Mouse (Mus musculus): ENCODE measurements at regions not wholly inside any gene's neighbourhood (a gene's known extent, or its start where the extent isn't known, plus 50 kb on each side); places are given as distances from the start of the nearest gene placed in this dataset.
"Not testable (repeated sequence)": the region's sequence is repeated elsewhere in the genome, so short reads cannot be mapped to it uniquely, and the experiment has no call there.

GRCm38 (mm10) chr15:19458485-19458884, 639.7 kb downstream of the Cdh10 start:
- H3K4me2 ChIP-seq (ENCODE audit: low read length): no peak overlapping the region
- H3K9me3 ChIP-seq (ENCODE audit: control insufficient read depth, low read length): no peaks in the 10 kb centered on the region
- H3K4me1 ChIP-seq (ENCODE audit: control insufficient read depth, insufficient read depth, low read depth, low read length): no peaks in the 10 kb centered on the region
- ATAC-seq: no peak
- H3K4me3 ChIP-seq (ENCODE audit: low read length): no peak overlapping the region
- no peak overlapping the region for H3K9ac ChIP-seq (ENCODE audit: low read depth, low read length)
- no peaks in the 10 kb centered on the region for H3K27me3 ChIP-seq (replicated peaks; ENCODE audit: control insufficient read depth, insufficient read depth, low read length)
- no peak overlapping the region for H3K27ac ChIP-seq (ENCODE audit: low read depth, low read length)
- H3K36me3 ChIP-seq (ENCODE audit: control insufficient read depth, insufficient read depth, low read length): no peaks in the 10 kb centered on the region

DNA sequence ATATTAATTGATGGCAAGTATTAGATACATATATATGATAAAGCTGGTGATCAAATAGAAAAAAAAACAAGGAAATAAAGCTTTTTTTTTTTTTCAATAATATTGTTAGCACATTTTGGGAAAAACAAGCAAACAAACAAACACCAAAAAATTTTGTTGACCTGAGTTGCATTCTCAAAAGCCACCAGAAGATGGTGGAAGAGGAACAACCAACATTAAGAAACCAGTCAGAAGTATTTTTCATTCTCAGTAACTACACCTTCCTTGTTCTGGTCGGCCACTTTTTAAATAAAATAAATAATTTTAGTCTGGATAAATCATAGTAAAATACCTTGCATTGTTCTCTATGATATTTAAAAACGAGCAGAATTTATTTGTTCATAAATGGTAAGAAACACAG, 654.8 kb downstream of the Cdh10 start:
- Histone ChIP-seq H3K9ac (ENCODE audit: low read depth, low read length) (no peak overlapping the region), H3K27me3 (replicated peaks; ENCODE audit: control insufficient read depth, insufficient read depth, low read length) (no peaks in the 10 kb centered on the region), H3K4me2 (ENCODE audit: low read length) (no peak overlapping the region), H3K9me3 (ENCODE audit: control insufficient read depth, low read length) (no peaks in the 10 kb centered on the region), H3K4me1 (ENCODE audit: control insufficient read depth, insufficient read depth, low read depth, low read length) (no peaks in the 10 kb centered on the region), H3K27ac (ENCODE audit: low read depth, low read length) (no peak overlapping the region), H3K4me3 (ENCODE audit: low read length) (no peak overlapping the region), H3K36me3 (ENCODE audit: control insufficient read depth, insufficient read depth, low read length) (no peaks in the 10 kb centered on the region)
- ATAC-seq: no peak
- 25% methylated on average over 2 of the region's 2 CpGs for WGBS

GRCm38 (mm10) chr15:19493556-19493955, 674.8 kb downstream of the Cdh10 start:
- H3K4me1 ChIP-seq (ENCODE audit: control insufficient read depth, insufficient read depth, low read depth, low read length); H3K27ac ChIP-seq (ENCODE audit: low read depth, low read length); H3K9ac ChIP-seq (ENCODE audit: low read depth, low read length); ATAC-seq; H3K27me3 ChIP-seq (replicated peaks; ENCODE audit: control insufficient read depth, insufficient read depth, low read length); H3K36me3 ChIP-seq (ENCODE audit: control insufficient read depth, insufficient read depth, low read length); H3K4me2 ChIP-seq (ENCODE audit: low read length); H3K9me3 ChIP-seq (ENCODE audit: control insufficient read depth, low read length); H3K4me3 ChIP-seq (ENCODE audit: low read length): not testable (repeated sequence)

DNA sequence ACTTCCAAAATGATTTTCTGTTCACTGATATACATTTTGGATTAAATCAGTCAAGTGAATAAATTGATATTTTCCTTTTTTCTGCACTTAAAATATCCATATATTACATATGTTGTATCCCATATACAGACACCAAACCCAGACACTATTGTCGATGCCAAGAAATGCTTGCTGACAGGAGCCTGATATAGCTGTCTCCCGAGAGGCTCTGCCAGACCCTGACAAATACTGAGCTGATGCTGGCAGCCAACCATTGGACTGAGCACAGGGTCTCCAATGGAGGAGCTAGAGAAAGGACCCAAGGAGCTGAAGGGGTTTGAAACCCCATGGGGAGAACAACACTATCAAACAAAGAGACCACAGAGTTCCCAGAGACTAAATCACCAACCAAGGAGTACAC, 700.6 kb downstream of the Cdh10 start:
- Histone ChIP-seq H3K9ac (ENCODE audit: low read depth, low read length) (no peak overlapping the region), H3K4me2 (ENCODE audit: low read length) (no peak overlapping the region), H3K36me3 (ENCODE audit: control insufficient read depth, insufficient read depth, low read length) (no peaks in the 10 kb centered on the region), H3K27me3 (replicated peaks; ENCODE audit: control insufficient read depth, insufficient read depth, low read length) (no peaks in the 10 kb centered on the region), H3K4me3 (ENCODE audit: low read length) (no peak overlapping the region), H3K9me3 (ENCODE audit: control insufficient read depth, low read length) (no peaks in the 10 kb centered on the region), H3K27ac (ENCODE audit: low read depth, low read length) (no peak overlapping the region), H3K4me1 (ENCODE audit: control insufficient read depth, insufficient read depth, low read depth, low read length) (no peaks in the 10 kb centered on the region)
- no peak for ATAC-seq
- 84% methylated on average over 2 of the region's 2 CpGs for WGBS

DNA sequence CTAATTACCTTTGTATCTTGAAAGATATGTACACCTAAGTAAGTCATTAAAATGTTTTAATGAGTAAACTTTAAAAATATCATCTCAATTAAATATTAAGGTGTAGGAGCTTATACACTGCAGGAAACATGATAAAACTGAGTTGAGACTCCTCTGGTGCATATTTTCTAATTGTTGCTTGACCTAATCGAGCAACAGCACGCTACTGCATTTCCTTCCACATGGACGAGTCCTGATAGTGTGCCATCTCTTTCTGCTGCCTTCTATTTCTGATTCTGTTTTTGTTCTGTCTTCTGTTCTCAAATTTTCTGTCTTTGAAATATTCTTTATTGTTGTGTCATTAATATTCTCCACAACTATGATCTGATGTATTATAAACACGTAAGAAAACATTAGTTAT, 721.9 kb downstream of the Cdh10 start:
- H3K4me2 ChIP-seq (ENCODE audit: low read length): no peak overlapping the region
- H3K36me3 ChIP-seq (ENCODE audit: control insufficient read depth, insufficient read depth, low read length): no peaks in the 10 kb centered on the region
- H3K27me3 ChIP-seq (replicated peaks; ENCODE audit: control insufficient read depth, insufficient read depth, low read length): no peaks in the 10 kb centered on the region
- H3K27ac ChIP-seq (ENCODE audit: low read depth, low read length): no peak overlapping the region
- no peaks in the 10 kb centered on the region for H3K9me3 ChIP-seq (ENCODE audit: control insufficient read depth, low read length)
- no peak for ATAC-seq
- WGBS: 86% methylated on average over 4 of the region's 4 CpGs
- no peaks in the 10 kb centered on the region for H3K4me1 ChIP-seq (ENCODE audit: control insufficient read depth, insufficient read depth, low read depth, low read length)
- H3K9ac ChIP-seq (ENCODE audit: low read depth, low read length): no peak overlapping the region
- H3K4me3 ChIP-seq (ENCODE audit: low read length): no peak overlapping the region

GRCm38 (mm10) chr15:19549757-19550156, 731.0 kb downstream of the Cdh10 start:
- Histone ChIP-seq H3K9me3 (ENCODE audit: control insufficient read depth, low read length) (no peaks in the 10 kb centered on the region), H3K9ac (ENCODE audit: low read depth, low read length) (no peak overlapping the region), H3K4me3 (ENCODE audit: low read length) (no peak overlapping the region), H3K4me1 (ENCODE audit: control insufficient read depth, insufficient read depth, low read depth, low read length) (no peaks in the 10 kb centered on the region), H3K27ac (ENCODE audit: low read depth, low read length) (no peak overlapping the region), H3K27me3 (replicated peaks; ENCODE audit: control insufficient read depth, insufficient read depth, low read length) (no peaks in the 10 kb centered on the region), H3K36me3 (ENCODE audit: control insufficient read depth, insufficient read depth, low read length) (no peaks in the 10 kb centered on the region), H3K4me2 (ENCODE audit: low read length) (no peak overlapping the region)
- ATAC-seq: no peak

GRCm38 (mm10) chr15:19584769-19585168, 766.0 kb downstream of the Cdh10 start:
- no peaks in the 10 kb centered on the region for H3K9me3 ChIP-seq (ENCODE audit: control insufficient read depth, low read length)
- H3K9ac ChIP-seq (ENCODE audit: low read depth, low read length): no peak overlapping the region
- no peaks in the 10 kb centered on the region for H3K27me3 ChIP-seq (replicated peaks; ENCODE audit: control insufficient read depth, insufficient read depth, low read length)
- no peak overlapping the region for H3K4me3 ChIP-seq (ENCODE audit: low read length)
- 73% methylated on average over 1 of the region's 1 CpGs for WGBS
- no peak overlapping the region for H3K27ac ChIP-seq (ENCODE audit: low read depth, low read length)
- no peaks in the 10 kb centered on the region for H3K36me3 ChIP-seq (ENCODE audit: control insufficient read depth, insufficient read depth, low read length)
- H3K4me2 ChIP-seq (ENCODE audit: low read length): no peak overlapping the region
- no peak for ATAC-seq
- H3K4me1 ChIP-seq (ENCODE audit: control insufficient read depth, insufficient read depth, low read depth, low read length): no peaks in the 10 kb centered on the region

DNA sequence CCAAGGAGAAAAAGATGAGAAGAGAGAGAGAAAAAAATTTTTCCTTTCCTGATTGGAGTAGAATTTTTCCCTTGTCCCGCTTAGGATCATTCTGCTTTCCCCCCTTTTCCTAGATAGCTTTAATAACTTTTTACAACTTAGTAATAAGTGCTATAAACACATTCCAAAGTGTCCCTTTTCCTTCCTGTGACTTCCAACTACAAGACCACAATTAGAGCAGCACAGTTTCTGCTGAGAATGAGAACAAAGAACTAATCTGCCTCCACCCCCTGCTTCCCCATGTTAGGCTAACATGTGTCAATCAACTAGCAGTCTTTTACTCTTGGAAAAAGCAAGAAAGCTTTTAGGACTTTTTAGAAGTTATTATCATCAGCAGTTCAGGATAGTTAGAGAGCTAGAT, 766.5 kb downstream of the Cdh10 start:
- Histone ChIP-seq H3K4me2 (ENCODE audit: low read length) (no peak overlapping the region), H3K9ac (ENCODE audit: low read depth, low read length) (no peak overlapping the region), H3K4me3 (ENCODE audit: low read length) (no peak overlapping the region), H3K36me3 (ENCODE audit: control insufficient read depth, insufficient read depth, low read length) (no peaks in the 10 kb centered on the region), H3K27me3 (replicated peaks; ENCODE audit: control insufficient read depth, insufficient read depth, low read length) (no peaks in the 10 kb centered on the region), H3K9me3 (ENCODE audit: control insufficient read depth, low read length) (no peaks in the 10 kb centered on the region), H3K4me1 (ENCODE audit: control insufficient read depth, insufficient read depth, low read depth, low read length) (no peaks in the 10 kb centered on the region), H3K27ac (ENCODE audit: low read depth, low read length) (no peak overlapping the region)
- 95% methylated on average over 1 of the region's 1 CpGs for WGBS
- no peak for ATAC-seq

DNA sequence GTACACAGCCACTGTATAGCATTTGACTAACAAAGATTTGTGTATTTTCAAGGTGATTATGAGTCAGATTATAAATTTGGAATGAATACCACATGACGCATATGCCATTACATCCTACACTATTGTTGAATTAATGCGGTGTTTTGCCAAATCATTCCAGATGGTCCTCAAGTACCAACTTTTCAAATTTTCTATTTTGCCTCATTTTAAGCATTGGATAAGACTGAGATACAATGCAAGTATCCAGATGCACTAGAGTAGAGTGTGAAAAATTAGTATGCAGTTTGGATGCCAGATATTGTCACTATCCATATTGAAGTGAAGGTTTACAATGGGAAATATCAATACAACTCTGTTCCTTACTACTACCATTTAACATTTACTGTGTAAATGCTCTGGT, 775.0 kb downstream of the Cdh10 start:
- Histone ChIP-seq H3K36me3 (ENCODE audit: control insufficient read depth, insufficient read depth, low read length) (no peaks in the 10 kb centered on the region), H3K9me3 (ENCODE audit: control insufficient read depth, low read length) (no peaks in the 10 kb centered on the region)
- no peak for ATAC-seq

DNA sequence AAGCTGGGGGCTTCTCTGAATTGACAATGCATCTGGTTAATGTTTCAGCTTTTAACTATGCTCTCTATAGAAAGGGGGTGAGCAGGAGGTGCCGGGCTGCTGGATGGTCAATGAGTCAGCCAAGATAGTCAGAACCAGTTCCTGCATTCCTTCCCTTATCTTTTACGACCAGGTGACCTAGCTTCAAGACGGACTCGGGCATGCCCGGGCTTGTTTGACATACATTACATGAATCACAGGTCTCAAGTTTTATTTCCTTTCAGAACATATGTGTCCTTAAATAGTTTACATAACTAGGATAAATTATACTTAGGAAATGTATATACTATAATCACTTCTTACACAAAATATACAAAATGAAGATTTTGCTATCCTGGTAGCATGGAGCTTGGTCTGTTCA, 803.6 kb downstream of the Cdh10 start:
- 88% methylated on average over 5 of the region's 5 CpGs for WGBS
- not testable (repeated sequence) for H3K4me3 ChIP-seq (ENCODE audit: low read length); ATAC-seq; H3K9me3 ChIP-seq (ENCODE audit: control insufficient read depth, low read length); H3K9ac ChIP-seq (ENCODE audit: low read depth, low read length); H3K4me1 ChIP-seq (ENCODE audit: control insufficient read depth, insufficient read depth, low read depth, low read length); H3K27ac ChIP-seq (ENCODE audit: low read depth, low read length); H3K36me3 ChIP-seq (ENCODE audit: control insufficient read depth, insufficient read depth, low read length); H3K27me3 ChIP-seq (replicated peaks; ENCODE audit: control insufficient read depth, insufficient read depth, low read length); H3K4me2 ChIP-seq (ENCODE audit: low read length)

More for the DNA sequence above, 775.0 kb downstream of the Cdh10 start:
- H3K9ac ChIP-seq (ENCODE audit: low read depth, low read length): no peak overlapping the region
- H3K27ac ChIP-seq (ENCODE audit: low read depth, low read length): no peak overlapping the region
- no peak overlapping the region for H3K4me2 ChIP-seq (ENCODE audit: low read length)
- no peaks in the 10 kb centered on the region for H3K4me1 ChIP-seq (ENCODE audit: control insufficient read depth, insufficient read depth, low read depth, low read length)
- H3K4me3 ChIP-seq (ENCODE audit: low read length): no peak overlapping the region
- WGBS: 92% methylated on average over 2 of the region's 2 CpGs
- H3K27me3 ChIP-seq (replicated peaks; ENCODE audit: control insufficient read depth, insufficient read depth, low read length): no peaks in the 10 kb centered on the region

All from hindbrain, embryonic 16.5 days (tissue).